Mouse (Mus musculus): ENCODE results near the gene Arid5a. TPM values are rescaled to one million over a fixed set of nuclear protein-coding genes. Genes with fewer than 3 reads are reported as not detected.

The Arid5a gene
- polyA plus RNA-seq, 1 experiment from 2014 or later, result 4.5 TPM

GRCm38 (mm10) chr1:36309498-36309901 lies 2.0 kb downstream of the Arid5a start:
- WGBS, result 14% methylated on average over 3 of the region's 3 CpGs
- Histone ChIP-seq H3K9me3 (ENCODE audit: control insufficient read depth, low read length) (no peaks in the 10 kb centered on the region), H3K36me3 (ENCODE audit: control insufficient read depth, insufficient read depth, low read length) (no peaks in the 10 kb centered on the region), H3K4me2 (replicated peaks; ENCODE audit: low read depth, low read length) (no peak overlapping the region), H3K4me1 (ENCODE audit: control insufficient read depth, insufficient read depth, low read length) (peaks cover 16% of the 10 kb centered on the region), H3K27me3 (ENCODE audit: control insufficient read depth, insufficient read depth, low read length) (no peaks in the 10 kb centered on the region), H3K27ac (ENCODE audit: low read depth, low read length) (no peak overlapping the region), H3K4me3 (ENCODE audit: low read length) (no peak overlapping the region), H3K9ac (ENCODE audit: low read depth, low read length) (no peak overlapping the region)
- no peak for ATAC-seq (ENCODE audit: low FRiP score, low TSS enrichment)

- no peak overlapping the region for H3K27ac ChIP-seq (ENCODE audit: low read depth, low read length)
- no peaks in the 10 kb centered on the region for H3K27me3 ChIP-seq (ENCODE audit: control insufficient read depth, insufficient read depth, low read length)
- 90% methylated on average over 11 of the region's 11 CpGs for WGBS
- peaks cover 2% of the 10 kb centered on the region; the same call in 1 of the 2 replicates for H3K36me3 ChIP-seq (ENCODE audit: control insufficient read depth, insufficient read depth, low read length)
- no peaks in the 10 kb centered on the region for H3K9me3 ChIP-seq (ENCODE audit: control insufficient read depth, low read length)
- no peaks in the 10 kb centered on the region for H3K4me1 ChIP-seq (ENCODE audit: control insufficient read depth, insufficient read depth, low read length)
- ATAC-seq (ENCODE audit: low FRiP score, low TSS enrichment), result no peak
- H3K4me3 ChIP-seq (ENCODE audit: low read length), result no peak overlapping the region
- no peak overlapping the region for H3K4me2 ChIP-seq (replicated peaks; ENCODE audit: low read depth, low read length)
- no peak overlapping the region for H3K9ac ChIP-seq (ENCODE audit: low read depth, low read length)
Observed at GRCm38 (mm10) chr1:36314959-36315775, 7.6 kb downstream of the Arid5a start.

DNA sequence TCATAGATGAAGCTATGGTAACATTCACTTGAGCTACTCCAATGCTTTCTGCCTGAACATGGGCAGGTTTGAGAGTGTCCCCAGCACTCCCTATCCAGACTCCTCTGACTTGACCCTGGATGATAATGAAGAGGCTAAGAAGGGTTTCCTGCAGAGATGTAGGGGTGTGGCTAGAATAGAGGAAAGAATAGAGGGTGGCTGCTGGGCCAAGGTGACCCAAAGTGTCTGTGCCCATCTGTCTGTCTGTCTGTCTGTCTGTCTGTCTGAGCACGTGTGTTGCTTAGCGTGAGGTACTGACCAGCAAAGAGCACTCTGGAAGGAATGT lies 8.2 kb downstream of the Arid5a start:
- Histone ChIP-seq H3K27me3 (ENCODE audit: control insufficient read depth, insufficient read depth, low read length) (no peaks in the 10 kb centered on the region), H3K4me3 (ENCODE audit: low read length) (no peak overlapping the region), H3K9ac (ENCODE audit: low read depth, low read length) (no peak overlapping the region), H3K27ac (ENCODE audit: low read depth, low read length) (no peak overlapping the region), H3K4me1 (ENCODE audit: control insufficient read depth, insufficient read depth, low read length) (no peaks in the 10 kb centered on the region), H3K9me3 (ENCODE audit: control insufficient read depth, low read length) (no peaks in the 10 kb centered on the region), H3K36me3 (ENCODE audit: control insufficient read depth, insufficient read depth, low read length) (peaks cover 6% of the 10 kb centered on the region; the same call in 1 of the 2 replicates), H3K4me2 (replicated peaks; ENCODE audit: low read depth, low read length) (no peak overlapping the region)
- WGBS, result 91% methylated on average over 2 of the region's 2 CpGs
- no peak for ATAC-seq (ENCODE audit: low FRiP score, low TSS enrichment)

DNA sequence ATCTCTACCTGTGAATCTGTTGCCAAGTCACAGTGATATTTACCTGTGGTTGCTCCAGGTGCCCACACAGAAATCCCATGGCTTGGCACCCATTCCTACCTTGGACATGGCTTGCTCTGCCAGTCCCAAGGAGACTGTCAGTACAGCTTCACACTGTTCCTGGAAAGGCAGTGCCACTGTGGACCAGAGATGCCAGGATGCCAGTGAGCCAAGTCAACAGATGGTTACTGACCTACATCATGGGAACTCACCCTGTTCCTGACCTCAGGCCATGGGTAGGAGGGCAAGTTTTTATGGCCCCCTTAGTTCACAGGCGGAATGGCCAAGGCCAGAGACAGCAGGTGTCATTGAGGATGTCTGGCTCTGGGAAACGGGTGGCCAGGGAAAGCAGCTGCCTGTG lies 13.6 kb downstream of the Arid5a start:
- Histone ChIP-seq H3K36me3 (ENCODE audit: control insufficient read depth, insufficient read depth, low read length) (peaks cover 6% of the 10 kb centered on the region; the same call in 1 of the 2 replicates), H3K4me1 (ENCODE audit: control insufficient read depth, insufficient read depth, low read length) (peaks cover 6% of the 10 kb centered on the region; the same call in 1 of the 2 replicates), H3K9ac (ENCODE audit: low read depth, low read length) (no peak overlapping the region), H3K9me3 (ENCODE audit: control insufficient read depth, low read length) (no peaks in the 10 kb centered on the region), H3K27ac (ENCODE audit: low read depth, low read length) (no peak overlapping the region), H3K4me2 (replicated peaks; ENCODE audit: low read depth, low read length) (no peak overlapping the region), H3K27me3 (ENCODE audit: control insufficient read depth, insufficient read depth, low read length) (no peaks in the 10 kb centered on the region), H3K4me3 (ENCODE audit: low read length) (no peak overlapping the region)
- ATAC-seq (ENCODE audit: low FRiP score, low TSS enrichment), result no peak
- 65% methylated on average over 2 of the region's 2 CpGs for WGBS

DNA sequence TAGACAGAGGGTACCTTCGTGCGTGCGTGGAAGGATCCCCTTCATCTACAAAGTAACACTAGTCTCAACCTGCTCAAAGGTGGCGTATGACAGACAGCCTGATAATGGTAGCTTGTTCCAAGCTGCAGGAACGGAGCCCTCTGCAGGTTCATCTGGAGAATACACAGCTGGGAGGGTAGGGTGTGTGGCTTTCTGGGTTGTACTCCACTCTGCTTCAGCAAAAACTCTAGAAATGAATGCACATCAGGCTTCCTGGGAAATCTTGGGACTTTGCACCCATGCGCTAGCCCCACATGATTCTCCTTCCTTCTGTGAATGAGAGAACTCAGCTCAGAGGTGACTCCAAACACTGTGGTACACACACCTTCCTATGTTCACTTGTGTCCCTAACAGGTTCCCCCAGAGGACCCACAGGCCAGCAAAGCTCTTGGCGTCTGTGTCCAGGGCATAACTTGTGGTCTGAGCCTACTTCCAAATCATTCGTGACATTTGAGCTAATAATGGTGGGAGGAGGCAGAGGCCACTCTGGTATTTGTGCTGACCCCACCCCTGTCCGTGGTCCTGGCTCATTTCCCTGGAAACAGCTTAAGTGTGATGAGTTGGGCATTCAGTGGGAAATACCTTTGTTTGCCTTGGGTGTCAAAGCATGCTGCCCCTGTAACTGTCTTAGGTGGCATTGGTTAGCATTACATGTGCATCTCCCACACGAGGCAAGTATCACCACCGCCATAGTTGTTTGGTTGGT lies 14.5 kb downstream of the Arid5a start:
- no peak overlapping the region for H3K4me3 ChIP-seq (ENCODE audit: low read length)
- no peak overlapping the region for H3K9ac ChIP-seq (ENCODE audit: low read depth, low read length)
- no peak overlapping the region for H3K4me2 ChIP-seq (replicated peaks; ENCODE audit: low read depth, low read length)
- no peak overlapping the region for H3K27ac ChIP-seq (ENCODE audit: low read depth, low read length)
- WGBS, result 60% methylated on average over 11 of the region's 11 CpGs
- H3K4me1 ChIP-seq (ENCODE audit: control insufficient read depth, insufficient read depth, low read length), result peaks cover 6% of the 10 kb centered on the region; the same call in 1 of the 2 replicates
- H3K9me3 ChIP-seq (ENCODE audit: control insufficient read depth, low read length), result no peaks in the 10 kb centered on the region
- H3K36me3 ChIP-seq (ENCODE audit: control insufficient read depth, insufficient read depth, low read length), result peaks cover 6% of the 10 kb centered on the region; the same call in 1 of the 2 replicates
- H3K27me3 ChIP-seq (ENCODE audit: control insufficient read depth, insufficient read depth, low read length), result no peaks in the 10 kb centered on the region
- ATAC-seq (ENCODE audit: low FRiP score, low TSS enrichment), result no peak

DNA sequence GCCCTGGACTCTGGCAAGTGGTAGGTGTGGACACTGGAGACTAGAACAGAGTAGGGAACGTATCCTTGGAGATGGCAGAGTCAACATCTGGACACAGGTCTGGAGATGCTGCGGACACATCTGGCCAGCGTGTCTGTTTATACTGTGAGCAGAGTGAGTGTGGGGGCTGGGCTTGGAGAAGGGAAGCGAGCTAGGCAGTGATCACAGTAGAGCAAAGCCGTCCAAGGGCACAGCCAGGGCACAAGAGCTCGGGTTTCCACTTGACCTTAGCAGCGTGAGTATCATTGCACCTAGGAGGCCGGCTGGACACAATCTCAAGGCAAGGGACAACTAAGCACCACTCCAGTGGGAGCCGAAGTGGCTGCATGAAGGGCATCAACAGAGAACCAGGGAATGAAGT lies 15.5 kb downstream of the Arid5a start:
- peak; percentile 52; the same call in 1 of the 2 replicates for ATAC-seq (ENCODE audit: low FRiP score, low TSS enrichment)

GRCm38 (mm10) chr1:36323746-36324448 lies 16.4 kb downstream of the Arid5a start:
- Histone ChIP-seq H3K9ac (ENCODE audit: low read depth, low read length) (no peak overlapping the region), H3K9me3 (ENCODE audit: control insufficient read depth, low read length) (no peaks in the 10 kb centered on the region), H3K4me1 (ENCODE audit: control insufficient read depth, insufficient read depth, low read length) (peaks cover 6% of the 10 kb centered on the region; the same call in 1 of the 2 replicates), H3K27me3 (ENCODE audit: control insufficient read depth, insufficient read depth, low read length) (no peaks in the 10 kb centered on the region), H3K36me3 (ENCODE audit: control insufficient read depth, insufficient read depth, low read length) (peaks cover 9% of the 10 kb centered on the region; the same call in 1 of the 2 replicates), H3K4me3 (ENCODE audit: low read length) (no peak overlapping the region), H3K27ac (ENCODE audit: low read depth, low read length) (no peak overlapping the region), H3K4me2 (replicated peaks; ENCODE audit: low read depth, low read length) (no peak overlapping the region)
- 40% methylated on average over 8 of the region's 8 CpGs for WGBS
- peak; percentile 45 for ATAC-seq (ENCODE audit: low FRiP score, low TSS enrichment)

More for the DNA sequence above, 15.5 kb downstream of the Arid5a start:
- H3K4me2 ChIP-seq (replicated peaks; ENCODE audit: low read depth, low read length), result no peak overlapping the region
- H3K4me1 ChIP-seq (ENCODE audit: control insufficient read depth, insufficient read depth, low read length), result peaks cover 6% of the 10 kb centered on the region; the same call in 1 of the 2 replicates
- H3K4me3 ChIP-seq (ENCODE audit: low read length), result no peak overlapping the region
- H3K36me3 ChIP-seq (ENCODE audit: control insufficient read depth, insufficient read depth, low read length), result peaks cover 9% of the 10 kb centered on the region; the same call in 1 of the 2 replicates
- H3K9me3 ChIP-seq (ENCODE audit: control insufficient read depth, low read length), result no peaks in the 10 kb centered on the region
- H3K27me3 ChIP-seq (ENCODE audit: control insufficient read depth, insufficient read depth, low read length), result no peaks in the 10 kb centered on the region
- WGBS, result 16% methylated on average over 9 of the region's 9 CpGs
- H3K9ac ChIP-seq (ENCODE audit: low read depth, low read length), result no peak overlapping the region
- no peak overlapping the region for H3K27ac ChIP-seq (ENCODE audit: low read depth, low read length)

DNA sequence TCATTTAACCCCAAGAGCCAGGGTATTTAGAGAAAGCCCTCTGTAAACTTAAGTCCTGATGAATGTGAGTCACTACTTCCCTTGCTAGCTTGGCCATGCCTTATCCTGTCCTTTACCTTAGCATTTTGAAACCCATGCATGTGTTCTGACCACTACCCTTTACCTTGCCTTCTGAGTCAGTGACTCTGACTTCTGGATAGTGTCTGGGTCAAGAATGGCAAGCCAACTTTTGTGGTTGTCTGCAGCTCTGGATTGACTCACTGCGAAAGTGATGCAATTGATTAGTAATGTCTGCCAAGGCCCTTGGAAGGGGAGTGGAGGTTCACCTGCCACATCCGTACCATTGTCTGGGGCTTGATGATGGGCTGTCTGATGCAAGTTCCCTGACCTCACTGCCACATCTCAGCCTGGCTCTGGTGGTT lies 18.4 kb downstream of the Arid5a start:
- Histone ChIP-seq H3K4me3 (ENCODE audit: low read length) (no peak overlapping the region), H3K36me3 (ENCODE audit: control insufficient read depth, insufficient read depth, low read length) (peaks cover 6% of the 10 kb centered on the region; the same call in 1 of the 2 replicates), H3K27ac (ENCODE audit: low read depth, low read length) (no peak overlapping the region), H3K27me3 (ENCODE audit: control insufficient read depth, insufficient read depth, low read length) (no peaks in the 10 kb centered on the region), H3K4me1 (ENCODE audit: control insufficient read depth, insufficient read depth, low read length) (peaks cover 6% of the 10 kb centered on the region; the same call in 1 of the 2 replicates), H3K9me3 (ENCODE audit: control insufficient read depth, low read length) (no peaks in the 10 kb centered on the region), H3K9ac (ENCODE audit: low read depth, low read length) (no peak overlapping the region), H3K4me2 (replicated peaks; ENCODE audit: low read depth, low read length) (no peak overlapping the region)
- ATAC-seq (ENCODE audit: low FRiP score, low TSS enrichment), result no peak
- 88% methylated on average over 2 of the region's 2 CpGs for WGBS
